ENCODE assay signal across 8 mouse cellular contexts in genomic region chr19:30031468-30031931, GRCm38 (mm10). TPM values are rescaled to one million over a fixed set of nuclear protein-coding genes. Genes with fewer than 3 reads are reported as not detected.
DNase-seq lines count a peak whose midpoint lies in the region; ATAC-seq and TF ChIP-seq lines count a peak whose summit lies in the region.

No protein-coding gene starts in this region.

- H3K36me3 ChIP-seq in heart, postnatal 0 days (replicated peaks; ENCODE audit: control insufficient read depth, insufficient read depth, low read length) = no peaks in the 10 kb centered on the region
- peaks cover under 1% of the 10 kb centered on the region; the same call in 1 of the 2 replicates for H3K36me3 ChIP-seq in liver, embryonic 15.5 days (replicated peaks)
- H3K36me3 ChIP-seq in stomach, embryonic 15.5 days = no peaks in the 10 kb centered on the region

- no peak for ATAC-seq in heart, postnatal 0 days (ENCODE audit: insufficient read depth, low read depth)
- no peak for ATAC-seq in liver, embryonic 15.5 days (ENCODE audit: insufficient read depth)
- no peak for ATAC-seq in stomach, embryonic 15.5 days (ENCODE audit: insufficient read depth, low FRiP score, low read depth)

- no peaks in the 10 kb centered on the region for H3K9me3 ChIP-seq in heart, postnatal 0 days (replicated peaks; ENCODE audit: control insufficient read depth, low read length)
- H3K9me3 ChIP-seq in liver, embryonic 15.5 days (replicated peaks) = no peaks in the 10 kb centered on the region
- no peaks in the 10 kb centered on the region for H3K9me3 ChIP-seq in stomach, embryonic 15.5 days

- WGBS in heart, postnatal 0 days = under 1% methylated on average over 7 of the region's 7 CpGs
- WGBS in liver, embryonic 15.5 days (ENCODE audit: insufficient replicate concordance) = 2% methylated on average over 7 of the region's 7 CpGs
- WGBS in stomach, embryonic 15.5 days = under 1% methylated on average over 7 of the region's 7 CpGs

- peak overlapping the region; percentile 72 for H3K4me2 ChIP-seq in heart, postnatal 0 days (ENCODE audit: low read depth, low read length)
- H3K4me2 ChIP-seq in liver, embryonic 15.5 days = peak overlapping the region; percentile 86
- H3K4me2 ChIP-seq in stomach, embryonic 15.5 days = peak overlapping the region; percentile 77

- TF ChIP-seq EP300 in heart, postnatal 0 days (IDR thresholded peaks at IDR 0.05; ENCODE audit: low read depth) = no peak

- DNase-seq in kidney, adult 18-20 months = peak; percentile 6
- no peak for DNase-seq in kidney, postnatal 25 days
- DNase-seq in heart, postnatal 0 days (ENCODE audit: low spot score) = peak; percentile 66
- no peak for DNase-seq in layer of hippocampus, postnatal 25 days (ENCODE audit: extremely low spot score in 1 of 2, low spot score in 1 of 2)
- no peak for DNase-seq in cerebellum, adult 11 months

- no peaks in the 10 kb centered on the region for H3K27me3 ChIP-seq in heart, postnatal 0 days (ENCODE audit: control insufficient read depth, insufficient read depth, low read length)
- H3K27me3 ChIP-seq in liver, embryonic 15.5 days = no peaks in the 10 kb centered on the region
- no peaks in the 10 kb centered on the region for H3K27me3 ChIP-seq in stomach, embryonic 15.5 days (replicated peaks)

- peak overlapping the region; percentile 99 for H3K4me3 ChIP-seq in brown adipose tissue, adult 24 weeks (ENCODE audit: insufficient read depth, low read depth, low read length)
- H3K4me3 ChIP-seq in heart, postnatal 0 days (ENCODE audit: low read depth, low read length) = peak overlapping the region; percentile 92
- peak overlapping the region; percentile 100 for H3K4me3 ChIP-seq in liver, embryonic 15.5 days (replicated peaks)
- peak overlapping the region; percentile 100 for H3K4me3 ChIP-seq in stomach, embryonic 15.5 days (replicated peaks)

- peak overlapping the region; percentile 83 for H3K27ac ChIP-seq in brown adipose tissue, adult 24 weeks (replicated peaks; ENCODE audit: low read depth, low read length)
- H3K27ac ChIP-seq in heart, postnatal 0 days (ENCODE audit: low read depth) = peak overlapping the region; percentile 94
- H3K27ac ChIP-seq in liver, embryonic 15.5 days (replicated peaks) = peak overlapping the region; percentile 93
- no peak overlapping the region for H3K27ac ChIP-seq in stomach, embryonic 15.5 days

- no peak for TF ChIP-seq CTCF in heart, postnatal 0 days (IDR thresholded peaks at IDR 0.05; ENCODE audit: low read depth)

- peaks cover 14% of the 10 kb centered on the region; the same call in 1 of the 2 replicates for H3K4me1 ChIP-seq in brown adipose tissue, adult 24 weeks (ENCODE audit: control insufficient read depth, insufficient read depth, insufficient read length, low read length)
- peaks cover 16% of the 10 kb centered on the region for H3K4me1 ChIP-seq in heart, postnatal 0 days (ENCODE audit: control insufficient read depth, insufficient read depth)
- peaks cover 49% of the 10 kb centered on the region for H3K4me1 ChIP-seq in liver, embryonic 15.5 days (replicated peaks)
- 0 out of 2 replicates have a peak, but pooled peaks cover 19% of the 10 kb centered on the region for H3K4me1 ChIP-seq in stomach, embryonic 15.5 days

- peak overlapping the region; percentile 98 for H3K9ac ChIP-seq in heart, postnatal 0 days (replicated peaks; ENCODE audit: low read depth, low read length)
- H3K9ac ChIP-seq in liver, embryonic 15.5 days = peak overlapping the region; percentile 98
- H3K9ac ChIP-seq in stomach, embryonic 15.5 days = peak overlapping the region; percentile 100

RNA-seq across cellular contexts. Expression of gene Uhrf2, which starts 1.2 kb away (rescaled TPM):
- 13.2 and 19.0 TPM in 2 replicates for polyA plus RNA-seq in brown adipose tissue, adult 24 weeks (2012; ENCODE audit: insufficient read depth, insufficient read length, missing spikeins)
- total RNA-seq in heart, postnatal 0 days (2014; rRNA removed; ENCODE audit: low replicate concordance) = 35.4 and 68.6 TPM in 2 replicates
- polyA plus RNA-seq in heart, postnatal 0 days (2015; fragmentation: Nextera tagmentation; extraction: Ambion mirVana) = 19.6 and 24.5 TPM in 2 replicates
- 29.7 and 31.2 TPM in 2 replicates for polyA plus RNA-seq in liver, embryonic 15.5 days (2015; fragmentation: Nextera tagmentation; extraction: Ambion mirVana)
- 62.5 and 64.9 TPM in 2 replicates for polyA plus RNA-seq in stomach, embryonic 15.5 days (2015; fragmentation: Nextera tagmentation; extraction: Ambion mirVana)
- total RNA-seq in layer of hippocampus, postnatal 25 days (2021) = 10 to 100 TPM; 61.8 to 62.1 TPM

RNA-seq across cellular contexts. Expression of gene Trpd52l3, which starts 27.9 kb away (rescaled TPM):
- not detected in 2 replicates for polyA plus RNA-seq in brown adipose tissue, adult 24 weeks (2012; ENCODE audit: insufficient read depth, insufficient read length, missing spikeins)
- not detected in 2 replicates for total RNA-seq in heart, postnatal 0 days (2014; rRNA removed; ENCODE audit: low replicate concordance)
- not detected in 2 replicates for polyA plus RNA-seq in heart, postnatal 0 days (2015; fragmentation: Nextera tagmentation; extraction: Ambion mirVana)
- polyA plus RNA-seq in liver, embryonic 15.5 days (2015; fragmentation: Nextera tagmentation; extraction: Ambion mirVana) = not detected in 2 replicates
- not detected in 2 replicates for polyA plus RNA-seq in stomach, embryonic 15.5 days (2015; fragmentation: Nextera tagmentation; extraction: Ambion mirVana)
- not detected for total RNA-seq in layer of hippocampus, postnatal 25 days (2021)

Comparison
In these comparisons a context has a peak if more than half of its experiments do, and no peak if none do; other contexts are left out.
1. DNase-seq: peak in kidney, adult 18-20 months (single experiment) and heart, postnatal 0 days (single experiment); none in kidney, postnatal 25 days (0 of 2), layer of hippocampus, postnatal 25 days (0 of 2) and cerebellum, adult 11 months (single experiment).
2. Peak in every context shown above with its lines, with median percentiles within 50 percentile points of each other: H3K4me3 ChIP-seq, H3K4me2 ChIP-seq and H3K9ac ChIP-seq.